Mouse (Mus musculus): ENCODE data around the gene Fam205c.
"Not testable (repeated sequence)": the region's sequence is repeated elsewhere in the genome, so short reads cannot be mapped to it uniquely, and the experiment has no call there.

The Fam205c gene

DNA sequence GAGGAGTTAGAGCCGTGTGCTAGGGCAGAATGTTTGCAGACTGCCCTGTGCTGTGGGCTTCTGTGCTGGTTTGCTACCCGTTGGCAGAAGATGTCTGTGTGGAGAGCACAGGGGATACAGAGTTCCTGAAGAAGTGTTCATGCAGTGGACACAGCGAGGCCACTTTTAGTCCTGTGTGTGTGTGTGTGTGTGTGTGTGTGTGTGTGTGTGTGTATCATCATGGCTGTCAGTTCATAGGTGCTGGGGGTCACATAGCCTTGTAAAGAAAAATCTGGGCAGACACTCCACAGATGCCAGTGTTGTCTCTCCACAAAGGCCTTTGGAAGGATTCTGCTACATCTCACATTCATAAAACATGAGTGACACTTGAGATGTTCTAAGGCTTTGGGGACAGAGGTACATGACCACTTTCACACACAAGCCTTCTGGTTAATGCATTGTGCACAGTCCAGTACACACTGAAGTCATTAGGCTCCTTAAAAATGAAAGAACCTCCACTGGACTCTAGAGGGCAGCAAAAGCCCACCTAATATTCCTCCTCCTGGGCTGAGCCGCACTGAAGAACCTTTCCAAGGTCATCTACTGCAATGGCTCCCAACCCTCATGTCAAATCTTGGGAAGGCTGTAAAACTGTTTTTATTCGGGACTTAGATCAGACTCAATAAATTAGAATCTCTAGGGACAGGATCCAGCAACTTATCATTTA lies 2.7 kb upstream of the Fam205c start:
- peak; percentile 52 for DNase-seq (ENCODE audit: inconsistent ontology term)

- no peak for DNase-seq (ENCODE audit: inconsistent ontology term)
Observed at GRCm38 (mm10) chr4:42872746-42873435, 1.1 kb downstream of the Fam205c start.

DNA sequence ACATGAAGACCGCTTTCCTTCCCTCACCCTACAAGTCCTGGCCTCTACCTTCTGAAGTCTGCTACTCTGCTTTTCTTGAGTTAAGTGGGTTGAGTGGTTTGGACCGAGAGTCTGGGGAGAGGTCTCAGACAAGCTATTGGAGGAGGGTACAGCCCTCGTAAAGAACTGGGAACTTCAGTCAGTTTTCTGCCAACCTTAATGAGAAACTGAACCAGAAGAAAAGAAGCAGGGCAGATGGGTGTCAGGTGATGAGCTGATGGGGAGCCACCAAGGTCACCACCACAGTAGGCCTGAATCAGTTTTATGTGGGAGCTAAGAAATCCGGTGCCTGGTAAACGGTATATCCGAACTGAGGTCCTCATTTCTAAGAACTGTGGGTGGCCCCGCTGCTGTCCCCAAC lies 1.9 kb downstream of the Fam205c start:
- DNase-seq (ENCODE audit: inconsistent ontology term): no peak

- no peak for DNase-seq (ENCODE audit: inconsistent ontology term)
Observed at GRCm38 (mm10) chr4:42870748-42871147, 3.3 kb downstream of the Fam205c start.

DNA sequence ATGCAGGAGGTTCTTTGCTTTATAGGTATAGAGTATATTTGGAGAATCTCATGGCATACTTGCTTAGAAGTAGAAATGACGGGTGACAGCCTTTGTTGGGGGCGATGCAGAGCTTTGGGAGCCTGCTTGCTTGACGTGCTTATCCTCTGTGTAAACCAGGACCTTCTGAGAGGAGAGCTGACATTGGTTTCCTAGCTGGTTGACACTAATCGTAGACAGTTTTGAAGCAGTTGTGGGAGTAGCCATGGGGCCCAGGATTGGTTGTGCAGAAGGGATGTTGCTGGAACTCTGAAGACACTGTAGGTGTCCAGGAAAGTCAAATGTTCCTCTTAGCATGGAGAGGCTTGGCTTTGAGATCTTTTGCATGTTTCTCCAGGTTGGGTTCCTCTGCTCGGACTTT lies 5.8 kb downstream of the Fam205c start:
- no peak for DNase-seq (ENCODE audit: inconsistent ontology term)

DNA sequence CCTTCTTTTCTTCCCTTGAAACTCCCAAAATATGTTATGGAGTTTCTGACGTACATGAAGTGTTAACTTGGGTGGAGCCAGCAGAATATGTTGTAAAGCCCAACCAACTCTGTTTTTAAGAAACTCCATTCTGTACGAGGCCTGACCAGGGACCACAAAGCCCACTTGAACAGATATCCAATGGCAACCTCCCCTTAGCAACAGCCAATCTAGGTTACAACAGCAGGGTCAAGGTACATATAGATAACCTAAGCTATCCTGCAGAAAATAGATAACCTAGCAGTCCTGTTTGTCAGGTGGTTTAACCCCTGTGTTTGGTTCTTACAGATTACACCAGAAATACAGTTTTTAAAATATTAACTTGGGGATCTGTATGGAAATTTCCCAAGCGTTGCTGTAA lies 6.6 kb downstream of the Fam205c start:
- DNase-seq (ENCODE audit: inconsistent ontology term): no peak

- DNase-seq (ENCODE audit: inconsistent ontology term): not testable (repeated sequence)
Observed at GRCm38 (mm10) chr4:42863487-42863886, 10.5 kb downstream of the Fam205c start.

DNA sequence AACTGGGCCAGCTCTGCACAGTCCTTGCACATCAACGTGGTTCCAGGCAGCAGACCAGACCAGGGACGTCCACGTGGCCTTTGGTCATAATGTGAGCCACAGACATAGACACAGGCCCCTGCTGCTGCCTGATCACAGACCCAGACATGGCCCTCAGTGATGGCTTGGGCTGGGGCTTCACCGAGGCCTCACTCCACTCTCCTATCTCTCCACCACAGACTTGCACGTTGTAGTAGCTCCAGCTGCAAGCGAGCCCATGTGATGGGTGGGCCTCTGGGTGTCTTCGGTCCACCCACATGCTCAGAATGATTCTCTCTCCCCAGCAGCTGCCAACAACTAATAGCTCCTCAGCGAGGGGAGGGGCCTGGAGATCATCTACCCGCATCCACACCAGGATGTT lies 13.6 kb downstream of the Fam205c start:
- not testable (repeated sequence) for DNase-seq (ENCODE audit: inconsistent ontology term)

- DNase-seq (ENCODE audit: inconsistent ontology term): not testable (repeated sequence)
Observed at GRCm38 (mm10) chr4:42856671-42857070, 17.4 kb downstream of the Fam205c start, which contains the start of gene Gm12394. Gm12394 (minus strand) TSS chr4:42856771.

- DNase-seq (ENCODE audit: inconsistent ontology term): not testable (repeated sequence)
Observed at GRCm38 (mm10) chr4:42853788-42854187, 20.2 kb downstream of the Fam205c start, which contains the start of gene Fam205a1. Fam205a1 (minus strand) TSS chr4:42853888.
